Mouse (Mus musculus) limb, embryonic 12.5 days (tissue): ENCODE data around the gene Olfr623. TPM values are rescaled to one million over a fixed set of nuclear protein-coding genes. Genes with fewer than 3 reads are reported as not detected.

Experiments used
- ATAC-seq: fragments of 200-750 bp; cut with Nextera tagmentation; 2 replicates; pipeline ENCODE4 v1.8.0; 2017; ENCODE audit warnings: low read depth, moderate TSS enrichment; ENCODE audit not compliant: insufficient number of reproducible peaks, insufficient read depth, low FRiP score, low TSS enrichment
- H3K27ac ChIP-seq: fragments of 300-500 bp; sonication (generic); 2 replicates; pipeline ENCODE4 v1.5.1; 2016; ENCODE audit warnings: mild to moderate bottlenecking, moderate library complexity
- H3K27me3 ChIP-seq: fragments of 300-500 bp; sonication (generic); 2 replicates; pipeline ENCODE4 v1.6.1; 2016; ENCODE audit warnings: mild to moderate bottlenecking, moderate library complexity
- H3K36me3 ChIP-seq: fragments of 300-500 bp; sonication (generic); 2 replicates; pipeline ENCODE4 v1.6.1; 2016; ENCODE audit warnings: mild to moderate bottlenecking, moderate library complexity
- H3K4me1 ChIP-seq: fragments of 300-500 bp; sonication (generic); replicated peaks from 2 replicates; pipeline ENCODE4 v1.6.1; 2016
- H3K4me2 ChIP-seq: fragments of 300-500 bp; sonication (generic); 2 replicates; pipeline ENCODE4 v1.6.1; 2016; ENCODE audit warnings: mild to moderate bottlenecking, moderate library complexity
- H3K4me3 ChIP-seq: fragments of 300-500 bp; sonication (generic); replicated peaks from 2 replicates; pipeline ENCODE4 v1.5.1; 2016; ENCODE audit warnings: mild to moderate bottlenecking
- H3K9ac ChIP-seq: fragments of 300-500 bp; sonication (generic); replicated peaks from 2 replicates; pipeline ENCODE4 v1.6.1; 2016; ENCODE audit warnings: mild to moderate bottlenecking, moderate library complexity
- H3K9me3 ChIP-seq: fragments of 300-500 bp; sonication (generic); 2 replicates; pipeline ENCODE4 v1.6.1; 2016; ENCODE audit warnings: mild to moderate bottlenecking, moderate library complexity
- WGBS: fragments of 180-500 bp; shearing (Covaris S2); methylation state at CpG from one replicate; pipeline ENCODE4 v1.1.7; 2016; 5-methylcytosine and 5-hydroxymethylcytosine counted together
- polyA plus RNA-seq: library from polyadenylated mRNA; unstranded; fragments of >200 nt; fragmentation: Nextera tagmentation; extraction: Ambion mirVana; gene quantifications from 2 replicates; pipeline ENCODE4 v1.2.1, GENCODE M21; 2016

Olfr623 gene
- not detected in 2 replicates for polyA plus RNA-seq

DNA sequence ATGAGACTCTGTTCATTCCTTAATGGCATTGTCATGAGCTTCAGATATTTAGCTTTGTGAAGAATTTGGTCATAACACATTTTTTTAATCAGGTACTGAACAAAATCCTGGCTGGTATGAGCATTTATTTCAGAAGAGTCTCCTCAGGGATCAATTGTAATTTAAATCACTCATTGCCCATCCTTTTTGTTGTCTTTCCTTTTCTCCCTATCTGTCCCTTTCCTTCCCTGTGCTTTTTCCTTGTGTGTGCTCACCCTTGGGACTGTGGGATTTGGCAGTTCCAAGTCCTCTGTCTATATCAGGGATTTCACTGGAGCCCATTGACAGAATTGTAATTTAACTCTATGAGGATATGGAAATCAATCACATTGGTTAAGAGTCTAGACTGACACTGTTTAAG lies at the start of gene Olfr623:
Gene Olfr623, minus strand, starts transcription at position 101 of the 400 bp plus-strand sequence.
- Histone ChIP-seq H3K4me2 (no peak within 1 kb of the TSS), H3K27ac (no peak within 1 kb of the TSS), H3K4me3 (no peak within 1 kb of the TSS), H3K9me3 (no peaks in the 10 kb centered on the region; the same call in 1 of the 2 replicates), H3K9ac (no peak within 1 kb of the TSS), H3K27me3 (no peaks in the 10 kb centered on the region), H3K4me1 (no peaks in the 10 kb centered on the region), H3K36me3 (no peaks in the 10 kb centered on the region)
- no peak for ATAC-seq

DNA sequence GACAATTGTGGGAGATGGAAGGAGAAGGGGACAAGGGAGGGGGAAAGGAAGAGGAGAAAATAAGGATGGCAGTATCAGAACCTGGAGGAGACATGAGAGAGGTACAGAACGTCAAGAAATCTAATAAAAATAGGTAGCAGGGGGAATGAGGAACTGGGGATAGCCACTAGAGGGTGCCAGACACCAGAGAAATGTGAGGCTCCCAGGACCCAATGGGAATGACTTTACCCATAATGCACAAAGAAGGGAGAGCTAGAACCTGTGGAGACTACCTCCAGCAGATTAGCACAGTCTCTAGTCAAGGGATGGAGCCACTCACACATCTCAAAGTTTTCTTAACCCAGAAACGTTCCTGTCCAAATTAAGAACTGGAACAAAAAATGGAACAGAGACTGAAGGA lies 48.5 kb upstream of the Olfr623 start:
- Histone ChIP-seq H3K27me3 (no peaks in the 10 kb centered on the region), H3K9ac (no peak overlapping the region), H3K4me1 (no peaks in the 10 kb centered on the region), H3K36me3 (no peaks in the 10 kb centered on the region), H3K4me3 (no peak overlapping the region), H3K9me3 (no peaks in the 10 kb centered on the region), H3K27ac (no peak overlapping the region), H3K4me2 (no peak overlapping the region)
- ATAC-seq, result no peak
- 27% methylated on average over 2 of the region's 2 CpGs for WGBS

DNA sequence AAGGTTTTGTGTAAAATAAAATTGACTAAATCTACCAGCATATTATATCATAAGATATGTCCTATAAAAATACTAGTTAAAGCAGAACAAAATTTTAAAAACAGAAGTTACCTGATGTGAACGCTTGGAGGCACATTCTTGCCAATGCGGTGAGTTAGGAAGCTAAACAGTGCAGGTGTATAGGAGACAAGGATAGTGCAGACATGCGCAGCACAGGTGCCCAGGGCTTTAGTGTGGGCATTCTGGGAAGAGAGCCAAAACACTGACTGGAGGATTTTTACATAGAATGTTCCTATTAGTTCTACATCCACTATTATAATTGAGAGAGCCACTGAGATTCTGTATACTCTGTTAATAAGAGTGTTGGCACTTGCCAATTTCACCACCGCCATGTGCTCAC lies 36.0 kb upstream of the Olfr623 start:
- no peaks in the 10 kb centered on the region for H3K36me3 ChIP-seq
- no peaks in the 10 kb centered on the region for H3K9me3 ChIP-seq
- no peaks in the 10 kb centered on the region for H3K27me3 ChIP-seq
- H3K9ac ChIP-seq, result no peak overlapping the region
- no peak overlapping the region for H3K4me3 ChIP-seq
- no peak overlapping the region for H3K4me2 ChIP-seq
- 88% methylated on average over 4 of the region's 4 CpGs for WGBS
- H3K4me1 ChIP-seq, result no peaks in the 10 kb centered on the region
- no peak for ATAC-seq
- H3K27ac ChIP-seq, result no peak overlapping the region

DNA sequence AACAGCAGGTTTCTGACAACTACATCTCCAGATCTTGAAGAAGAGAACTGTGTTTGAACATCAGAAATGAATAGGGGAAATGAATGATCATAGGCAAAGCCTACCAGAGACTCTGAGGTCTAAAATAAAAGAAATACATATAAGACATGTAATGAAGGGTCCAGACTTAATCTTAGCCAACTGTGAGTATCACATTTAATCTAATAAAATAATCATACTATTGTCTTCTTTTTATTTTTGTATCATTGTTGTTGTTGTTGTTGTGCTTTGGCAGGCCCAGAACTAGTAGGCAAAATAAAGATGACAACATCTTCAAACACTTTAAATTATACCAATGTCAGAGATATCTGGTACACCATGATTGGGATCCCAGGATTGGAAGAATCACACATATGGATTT lies 18.9 kb upstream of the Olfr623 start, which contains the start of gene Olfr625-ps1:
Gene Olfr625-ps1, plus strand, starts transcription at position 301 of the 400 bp plus-strand sequence.
- no peak within 1 kb of the TSS for H3K9ac ChIP-seq
- H3K27ac ChIP-seq, result no peak within 1 kb of the TSS
- no peaks in the 10 kb centered on the region for H3K27me3 ChIP-seq
- H3K4me1 ChIP-seq, result no peaks in the 10 kb centered on the region
- H3K36me3 ChIP-seq, result no peaks in the 10 kb centered on the region
- no peak within 1 kb of the TSS for H3K4me2 ChIP-seq
- H3K4me3 ChIP-seq, result no peak within 1 kb of the TSS
- ATAC-seq, result no peak
- H3K9me3 ChIP-seq, result 0 out of 2 replicates have a peak, but pooled peaks cover 4% of the 10 kb centered on the region

DNA sequence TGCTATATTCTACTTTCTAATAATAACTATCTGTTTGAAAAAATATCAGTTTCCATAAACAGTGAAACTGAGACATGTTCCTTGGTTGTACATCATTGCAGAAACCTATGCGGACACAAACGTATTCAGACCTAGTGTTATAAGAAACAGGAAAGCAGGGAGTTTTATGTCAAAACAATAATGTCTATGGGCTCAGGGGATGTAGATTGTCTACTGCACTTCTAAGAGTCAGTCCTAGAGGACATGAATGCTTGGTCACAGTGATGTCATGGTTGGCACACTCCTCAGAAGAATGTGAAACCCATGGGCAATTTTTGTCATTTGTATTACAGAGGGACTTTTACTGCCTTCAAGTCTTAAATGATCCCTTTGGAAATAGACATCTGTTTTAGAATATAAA lies 7.6 kb upstream of the Olfr623 start, which contains the start of gene Olfr624:
Gene Olfr624, minus strand, starts transcription at position 101 of the 400 bp plus-strand sequence.
- Histone ChIP-seq H3K9ac (no peak within 1 kb of the TSS), H3K4me1 (no peaks in the 10 kb centered on the region), H3K4me3 (no peak within 1 kb of the TSS), H3K27me3 (no peaks in the 10 kb centered on the region), H3K36me3 (no peaks in the 10 kb centered on the region), H3K27ac (no peak within 1 kb of the TSS), H3K4me2 (no peak within 1 kb of the TSS), H3K9me3 (no peaks in the 10 kb centered on the region)
- 99% methylated on average over 2 of the region's 2 CpGs for WGBS
- ATAC-seq, result no peak

DNA sequence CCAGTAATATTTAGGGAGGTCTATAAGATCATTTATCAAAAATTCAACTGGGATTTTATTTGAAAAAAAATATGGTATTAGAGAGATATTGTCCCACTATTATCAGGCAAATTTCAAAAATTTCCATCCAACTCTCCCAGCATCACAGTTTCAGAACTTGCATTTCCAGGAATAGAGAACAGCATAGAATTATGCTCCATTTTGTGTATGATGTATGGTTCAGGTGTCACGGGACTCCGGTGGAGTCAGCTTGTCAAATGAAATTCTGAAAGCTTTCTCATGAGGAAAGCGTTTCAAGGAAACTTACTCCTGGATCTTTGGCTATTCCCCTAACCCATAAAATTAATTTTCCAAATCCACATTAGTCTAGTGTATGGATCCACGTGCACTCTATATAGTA lies 19.4 kb downstream of the Olfr623 start:
- whole genome bisulfite sequencing, result 81% methylated on average over 4 of the region's 4 CpGs
- no peak overlapping the region for H3K4me2 ChIP-seq
- no peaks in the 10 kb centered on the region for H3K27me3 ChIP-seq
- H3K4me1 ChIP-seq, result no peaks in the 10 kb centered on the region
- no peak overlapping the region for H3K4me3 ChIP-seq
- no peak overlapping the region for H3K9ac ChIP-seq
- H3K27ac ChIP-seq, result no peak overlapping the region
- no peak for ATAC-seq
- no peaks in the 10 kb centered on the region for H3K9me3 ChIP-seq
- H3K36me3 ChIP-seq, result no peaks in the 10 kb centered on the region

DNA sequence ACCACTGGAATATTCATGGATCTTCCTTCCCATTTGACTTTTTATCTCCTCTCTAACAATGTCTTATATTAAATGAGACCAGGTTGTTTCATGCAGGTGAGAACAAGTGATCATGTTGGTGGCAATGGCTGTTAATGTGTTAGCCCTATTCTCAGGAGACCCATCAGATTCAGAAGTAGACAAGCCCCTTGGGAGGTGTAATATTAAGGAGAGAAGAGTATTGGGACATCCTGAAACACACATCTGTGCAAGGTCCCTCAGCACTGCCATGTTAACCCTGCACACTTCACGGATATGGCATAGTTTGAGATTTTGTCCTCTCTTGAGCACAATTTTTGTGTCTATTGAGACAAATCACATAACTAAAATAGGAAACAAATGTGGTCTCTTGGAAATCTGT lies 20.9 kb downstream of the Olfr623 start, which contains the start of gene Olfr622:
Gene Olfr622, minus strand, starts transcription at position 101 of the 400 bp plus-strand sequence.
- Histone ChIP-seq H3K4me1 (no peaks in the 10 kb centered on the region), H3K9ac (no peak within 1 kb of the TSS), H3K36me3 (no peaks in the 10 kb centered on the region), H3K27ac (no peak within 1 kb of the TSS), H3K4me2 (no peak within 1 kb of the TSS), H3K27me3 (no peaks in the 10 kb centered on the region), H3K4me3 (no peak within 1 kb of the TSS), H3K9me3 (no peaks in the 10 kb centered on the region)
- WGBS, result 89% methylated on average over 1 of the region's 1 CpGs
- no peak for ATAC-seq

DNA sequence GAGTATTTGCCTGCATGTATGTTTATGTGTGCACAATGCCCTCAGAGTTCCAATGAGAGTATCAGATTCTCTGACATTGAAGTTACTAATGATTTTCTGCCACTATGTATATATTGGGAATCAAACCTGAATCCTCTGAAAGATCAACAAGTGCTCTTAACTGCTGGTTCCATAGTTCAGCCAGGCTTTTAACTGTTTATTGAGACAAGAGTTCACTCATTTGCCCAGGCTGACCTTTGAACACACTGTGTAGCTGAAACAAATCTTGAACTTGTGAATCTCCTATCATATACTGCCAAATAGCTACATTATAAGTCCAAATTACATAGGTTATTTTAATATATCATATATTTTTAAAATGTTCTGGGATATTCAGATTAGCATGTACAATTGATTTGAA lies 26.7 kb downstream of the Olfr623 start:
- H3K27me3 ChIP-seq, result no peaks in the 10 kb centered on the region
- no peak for ATAC-seq
- no peaks in the 10 kb centered on the region for H3K9me3 ChIP-seq
- no peaks in the 10 kb centered on the region for H3K36me3 ChIP-seq
- H3K4me1 ChIP-seq, result no peaks in the 10 kb centered on the region
- no peak overlapping the region for H3K4me2 ChIP-seq
- no peak overlapping the region for H3K9ac ChIP-seq
- H3K27ac ChIP-seq, result no peak overlapping the region
- H3K4me3 ChIP-seq, result no peak overlapping the region

DNA sequence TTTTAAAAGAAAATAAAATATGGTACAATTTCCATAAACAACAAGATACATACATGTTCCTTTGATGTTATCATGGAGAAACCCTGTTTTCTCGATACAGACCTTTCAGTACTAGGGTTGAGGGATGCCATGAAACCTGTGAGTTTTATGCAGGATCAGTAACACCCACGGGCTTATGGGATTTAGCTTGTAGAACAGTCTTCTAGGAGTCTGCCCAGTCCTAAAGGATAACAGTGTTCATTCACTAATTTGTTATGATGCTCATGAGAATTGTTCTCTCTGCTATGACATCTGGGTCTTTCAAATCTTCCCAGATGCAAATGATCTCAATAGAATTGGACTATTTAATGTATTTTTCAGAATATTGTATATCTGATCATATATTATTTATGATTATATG lies 51.1 kb downstream of the Olfr623 start, which contains the start of gene Olfr620:
Gene Olfr620, minus strand, starts transcription at position 101 of the 400 bp plus-strand sequence.
- Histone ChIP-seq H3K4me2 (no peak within 1 kb of the TSS), H3K9ac (no peak within 1 kb of the TSS), H3K9me3 (no peaks in the 10 kb centered on the region), H3K4me3 (no peak within 1 kb of the TSS), H3K36me3 (no peaks in the 10 kb centered on the region), H3K27me3 (no peaks in the 10 kb centered on the region), H3K4me1 (no peaks in the 10 kb centered on the region), H3K27ac (no peak within 1 kb of the TSS)
- ATAC-seq, result no peak
- 74% methylated on average over 2 of the region's 2 CpGs for WGBS

Other genes starting within 250 kb of the Olfr623 start
- not detected in 2 replicates for gene Usp17lc, start 248.6 kb downstream of the Olfr623 start, polyA plus RNA-seq
- gene Olfr605, start 218.3 kb downstream of the Olfr623 start, polyA plus RNA-seq, result not detected in 2 replicates
- not detected in 2 replicates for gene Olfr606, start 214.7 kb downstream of the Olfr623 start, polyA plus RNA-seq
- not detected in 2 replicates for gene Olfr607, start 199.5 kb downstream of the Olfr623 start, polyA plus RNA-seq
- not detected in 2 replicates for gene Olfr608, start 193.8 kb downstream of the Olfr623 start, polyA plus RNA-seq
- gene Olfr609, start 165.6 kb downstream of the Olfr623 start, polyA plus RNA-seq, result not detected in 2 replicates
- not detected in 2 replicates for gene Olfr610, start 151.6 kb downstream of the Olfr623 start, polyA plus RNA-seq
- gene Olfr611, start 142.9 kb downstream of the Olfr623 start, polyA plus RNA-seq, result not detected in 2 replicates
- not detected in 2 replicates for gene Olfr612, start 121.0 kb downstream of the Olfr623 start, polyA plus RNA-seq
- gene Olfr613, start 115.6 kb downstream of the Olfr623 start, polyA plus RNA-seq, result not detected in 2 replicates
- not detected in 2 replicates for gene Olfr615, start 107.6 kb downstream of the Olfr623 start, polyA plus RNA-seq
- gene Olfr616, start 94.6 kb downstream of the Olfr623 start, polyA plus RNA-seq, result not detected in 2 replicates
- gene Olfr617, start 90.6 kb downstream of the Olfr623 start, polyA plus RNA-seq, result not detected in 2 replicates
- not detected in 2 replicates for gene Olfr618, start 73.6 kb downstream of the Olfr623 start, polyA plus RNA-seq
- not detected in 2 replicates for gene Olfr619, start 63.1 kb downstream of the Olfr623 start, polyA plus RNA-seq
- gene Olfr620, start 51.2 kb downstream of the Olfr623 start, polyA plus RNA-seq, result not detected in 2 replicates
- gene Olfr622, start 21.0 kb downstream of the Olfr623 start, polyA plus RNA-seq, result not detected in 2 replicates
- 0.06 and 0.11 TPM in 2 replicates for gene Olfr624, start 7.5 kb upstream of the Olfr623 start, polyA plus RNA-seq
- not detected in 2 replicates for gene Olfr625-ps1, start 19.0 kb upstream of the Olfr623 start, polyA plus RNA-seq
- gene Olfr243, start 51.0 kb upstream of the Olfr623 start, polyA plus RNA-seq, result not detected in 2 replicates
- gene Olfr628, start 66.7 kb upstream of the Olfr623 start, polyA plus RNA-seq, result not detected in 2 replicates
- not detected in 2 replicates for gene Olfr629, start 81.2 kb upstream of the Olfr623 start, polyA plus RNA-seq
- gene Olfr630, start 93.6 kb upstream of the Olfr623 start, polyA plus RNA-seq, result not detected in 2 replicates
- gene Olfr69, start 107.9 kb upstream of the Olfr623 start, polyA plus RNA-seq, result not detected in 2 replicates
- not detected in 2 replicates for gene Olfr68, start 116.0 kb upstream of the Olfr623 start, polyA plus RNA-seq
- not detected in 2 replicates for gene Olfr67, start 128.1 kb upstream of the Olfr623 start, polyA plus RNA-seq
- 836 and 850 TPM in 2 replicates for gene Hbb-bt, start 150.3 kb upstream of the Olfr623 start, polyA plus RNA-seq
- gene Hbb-bs, start 164.4 kb upstream of the Olfr623 start, polyA plus RNA-seq, result 651 and 737 TPM in 2 replicates
- gene Hbb-bh2, start 176.8 kb upstream of the Olfr623 start, polyA plus RNA-seq, result not detected in 2 replicates
- gene Hbb-bh1, start 179.5 kb upstream of the Olfr623 start, polyA plus RNA-seq, result 615 and 622 TPM in 2 replicates
- gene Hbb-y, start 189.5 kb upstream of the Olfr623 start, polyA plus RNA-seq, result 8,935 and 9,118 TPM in 2 replicates
- gene Olfr66, start 222.6 kb upstream of the Olfr623 start, polyA plus RNA-seq, result not detected in 2 replicates
- not detected in 2 replicates for gene Olfr64, start 230.8 kb upstream of the Olfr623 start, polyA plus RNA-seq
- not detected in 2 replicates for gene Olfr65, start 239.8 kb upstream of the Olfr623 start, polyA plus RNA-seq